Comparison of ENCODE assay signal across 1 mouse cellular context in the genomic region with DNA sequence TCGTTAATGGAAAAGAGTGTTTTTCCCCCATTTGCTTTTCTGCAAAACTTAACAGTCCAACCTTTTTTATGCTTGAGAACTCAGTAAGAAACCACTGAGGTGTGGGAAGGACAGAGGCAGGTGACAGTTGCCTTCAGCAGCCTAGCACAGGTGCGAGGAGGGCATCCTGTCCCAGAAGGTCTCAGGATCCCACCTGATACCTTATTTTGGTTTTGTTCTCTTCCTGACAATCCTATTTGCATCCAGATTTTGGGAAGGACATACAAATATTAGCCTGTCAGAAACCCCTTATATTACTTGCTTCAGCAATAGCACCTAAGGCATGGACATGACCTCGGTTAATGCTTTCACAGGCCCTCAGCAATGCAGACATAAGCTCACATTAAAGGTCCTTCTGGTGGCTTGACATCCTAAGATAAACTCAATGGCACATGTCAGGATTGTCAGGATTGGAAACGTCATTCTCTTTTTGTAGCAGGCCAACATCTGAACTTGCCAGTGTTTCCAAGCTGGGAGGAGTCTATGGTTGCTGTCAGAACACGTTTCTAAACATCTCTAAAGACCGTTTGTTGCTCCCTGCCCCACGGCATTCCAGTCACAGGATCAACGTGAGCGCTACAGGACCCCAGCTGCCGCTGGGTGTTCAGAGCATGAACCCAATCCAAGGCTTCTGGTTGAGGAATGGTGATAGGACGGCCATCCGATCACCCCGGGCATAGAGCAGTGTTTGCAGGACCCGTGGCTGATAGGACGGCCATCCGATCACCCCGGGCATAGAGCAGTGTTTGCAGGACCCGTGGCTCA.
TF ChIP-seq lines count a peak whose summit lies in the region.

No protein-coding gene starts in this region.

TF ChIP-seq in ES-E14, 5 proteins besides CTCF, POLR2A, EP300 and RAD21 (continued from another document):
- TF ChIP-seq ZC3H11A (IDR thresholded peaks at IDR 0.05; ENCODE audit: borderline replicate concordance, low read depth, low read length): no peak
- no peak for TF ChIP-seq ZNF384 (IDR thresholded peaks at IDR 0.05; ENCODE audit: low read depth, low read length)
- TF ChIP-seq CHD2 (IDR thresholded peaks at IDR 0.05; ENCODE audit: low read depth, low read length): no peak
